In genomic region chr13:31888500-31888899, GRCm38 (mm10) we compare ENCODE assay signal across 16 mouse cellular contexts.
"Had no signal": no experiment of that assay in that cellular context is flagged by ENCODE, and none has a peak within 500 bp of the region (broad histone marks: within the 10 kb centered on the region; RNA-seq: fewer than 3 reads in every experiment).

No protein-coding gene starts in this region.

- ATAC-seq: liver, postnatal 0 days; lung, postnatal 0 days; midbrain, embryonic 13.5 days; midbrain, embryonic 15.5 days had no signal

- H3K36me3 ChIP-seq: liver, embryonic 15.5 days; lung, embryonic 15.5 days; midbrain, embryonic 13.5 days; midbrain, embryonic 15.5 days; neural tube, embryonic 12.5 days had no signal

- H3K4me3 ChIP-seq: liver, embryonic 15.5 days; lung, embryonic 15.5 days; megakaryocyte, embryonic 14.5 days; midbrain, embryonic 13.5 days; midbrain, embryonic 15.5 days; neural tube, embryonic 12.5 days had no signal

- DNase-seq: liver, postnatal 0 days; lung, postnatal 14 days; lung, postnatal 36 days; right cerebral cortex, postnatal 14 days; thymus, adult 18-20 months; thymus, postnatal 14 days; thymus, postnatal 36 days had no signal

- H3K4me2 ChIP-seq: liver, embryonic 15.5 days; lung, embryonic 15.5 days; midbrain, embryonic 11.5 days; midbrain, embryonic 13.5 days; midbrain, embryonic 15.5 days; neural tube, embryonic 12.5 days had no signal

- H3K4me1 ChIP-seq: liver, embryonic 15.5 days; lung, embryonic 15.5 days; midbrain, embryonic 13.5 days; midbrain, embryonic 15.5 days; neural tube, embryonic 12.5 days had no signal

- H3K27me3 ChIP-seq: liver, embryonic 15.5 days; lung, embryonic 15.5 days; megakaryocyte, embryonic 14.5 days; midbrain, embryonic 13.5 days; midbrain, embryonic 15.5 days; neural tube, embryonic 12.5 days had no signal

- H3K9ac ChIP-seq: liver, embryonic 15.5 days; liver, postnatal 0 days; lung, embryonic 15.5 days; midbrain, embryonic 13.5 days; midbrain, embryonic 15.5 days; neural tube, embryonic 12.5 days had no signal

- H3K27ac ChIP-seq: liver, embryonic 15.5 days; lung, embryonic 15.5 days; macrophage; midbrain, embryonic 13.5 days; midbrain, embryonic 15.5 days; neural tube, embryonic 12.5 days had no signal

- H3K9me3 ChIP-seq: liver, embryonic 15.5 days; lung, embryonic 15.5 days; midbrain, embryonic 13.5 days; midbrain, embryonic 15.5 days had no signal
